Mouse (Mus musculus) frontal cortex, adult (tissue): Measurements from ENCODE around the gene Lin28a.

ENCODE experiments used
- ATAC-seq: cut with Nextera tagmentation; 2 replicates; pipeline ENCODE4 v1.9.2; 2017; ENCODE audit warnings: mild to moderate bottlenecking, moderate library complexity, mixed read lengths; ENCODE audit not compliant: low TSS enrichment

The Lin28a gene

GRCm38 (mm10) chr4:134018779-134019145 is at the start of gene Lin28a:
TSS of gene Lin28a (minus strand) at chr4:134018841.
- no peak for ATAC-seq

DNA sequence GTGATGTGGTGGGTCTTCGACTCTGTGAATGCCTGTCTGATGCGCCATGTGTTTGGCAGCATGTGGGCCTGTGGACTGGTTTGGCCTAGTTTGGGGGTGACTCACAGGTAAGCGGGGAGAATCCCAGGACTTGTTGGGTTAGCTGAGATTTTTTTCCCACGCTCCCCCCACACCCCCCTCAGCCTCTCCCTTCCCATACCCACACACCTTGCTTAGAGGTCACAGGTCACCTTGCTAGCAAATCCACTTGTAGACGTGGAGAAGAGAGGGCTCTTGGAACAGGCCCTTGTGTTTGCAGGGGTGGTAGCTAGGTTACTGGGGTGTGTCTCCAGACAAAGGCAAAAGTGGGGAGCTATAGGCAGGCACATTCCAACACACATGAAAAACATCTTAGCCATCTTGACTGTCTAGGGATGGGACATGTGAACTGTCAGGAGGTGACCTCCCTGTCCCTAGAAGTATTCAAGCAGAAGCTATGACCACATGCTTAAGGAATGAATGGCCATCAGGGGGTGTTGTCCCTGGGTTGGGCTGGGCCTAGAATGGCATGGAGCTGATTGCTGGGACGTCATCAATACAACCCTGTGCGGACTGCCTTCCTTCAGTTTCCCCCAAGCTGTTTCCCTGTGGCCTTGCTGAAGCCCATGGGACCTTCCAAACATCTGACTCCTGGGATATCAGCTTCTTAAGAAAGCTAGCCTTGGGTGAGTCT is 49.3 kb upstream of the Lin28a start:
- ATAC-seq, result no peak

DNA sequence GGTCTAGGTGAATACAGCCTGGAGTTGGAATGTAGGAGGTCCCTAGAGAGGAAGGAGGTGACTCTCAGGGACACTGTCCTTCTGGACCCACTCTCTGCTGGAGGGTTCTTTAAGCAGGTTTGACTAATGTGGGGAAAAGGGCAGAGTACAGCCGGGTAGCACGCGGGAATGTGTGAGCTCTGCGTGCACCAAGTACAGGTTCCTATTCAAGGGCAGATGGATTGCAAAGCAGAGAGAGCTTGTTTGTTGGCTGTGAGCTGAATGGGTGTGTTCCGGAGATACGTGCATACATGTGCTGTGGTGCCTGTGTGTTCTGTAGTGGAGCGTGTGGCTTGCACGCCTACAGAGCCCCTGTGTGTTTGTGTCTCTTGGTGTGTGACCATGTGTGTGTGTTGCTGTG is 48.7 kb upstream of the Lin28a start:
- no peak for ATAC-seq

- no peak for ATAC-seq
Measured at GRCm38 (mm10) chr4:134065431-134066004, 46.9 kb upstream of the Lin28a start.

- ATAC-seq, result no peak
Measured at GRCm38 (mm10) chr4:134062561-134062960, 43.9 kb upstream of the Lin28a start.

DNA sequence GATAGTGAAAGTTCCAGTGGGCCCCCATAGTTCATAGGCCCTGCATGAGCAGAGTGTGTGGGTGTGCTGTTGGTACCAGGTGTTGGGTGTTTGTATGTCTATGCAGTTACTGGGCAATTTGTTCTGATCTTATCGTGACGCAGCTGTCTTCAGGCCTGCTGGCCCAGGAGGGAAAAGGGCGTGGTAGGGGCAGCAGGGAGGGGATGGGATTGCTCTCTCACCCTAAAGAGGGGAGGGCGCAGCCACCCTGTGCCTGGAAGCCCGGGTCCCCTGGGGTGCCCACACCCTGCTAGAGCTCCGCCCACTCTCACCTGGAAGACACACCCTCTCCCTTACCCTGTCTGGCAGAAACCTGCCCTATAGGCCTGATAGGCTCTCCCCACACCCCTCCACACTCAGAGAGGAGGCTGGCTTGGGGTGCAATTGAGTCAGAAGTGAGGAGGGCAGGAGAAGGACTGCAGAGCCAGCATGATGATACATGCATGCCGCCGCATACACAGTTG is 43.4 kb upstream of the Lin28a start:
- no peak for ATAC-seq

- ATAC-seq, result peak; percentile 50; the same call in 1 of the 2 replicates
Measured at GRCm38 (mm10) chr4:134061166-134061830, 42.7 kb upstream of the Lin28a start.

DNA sequence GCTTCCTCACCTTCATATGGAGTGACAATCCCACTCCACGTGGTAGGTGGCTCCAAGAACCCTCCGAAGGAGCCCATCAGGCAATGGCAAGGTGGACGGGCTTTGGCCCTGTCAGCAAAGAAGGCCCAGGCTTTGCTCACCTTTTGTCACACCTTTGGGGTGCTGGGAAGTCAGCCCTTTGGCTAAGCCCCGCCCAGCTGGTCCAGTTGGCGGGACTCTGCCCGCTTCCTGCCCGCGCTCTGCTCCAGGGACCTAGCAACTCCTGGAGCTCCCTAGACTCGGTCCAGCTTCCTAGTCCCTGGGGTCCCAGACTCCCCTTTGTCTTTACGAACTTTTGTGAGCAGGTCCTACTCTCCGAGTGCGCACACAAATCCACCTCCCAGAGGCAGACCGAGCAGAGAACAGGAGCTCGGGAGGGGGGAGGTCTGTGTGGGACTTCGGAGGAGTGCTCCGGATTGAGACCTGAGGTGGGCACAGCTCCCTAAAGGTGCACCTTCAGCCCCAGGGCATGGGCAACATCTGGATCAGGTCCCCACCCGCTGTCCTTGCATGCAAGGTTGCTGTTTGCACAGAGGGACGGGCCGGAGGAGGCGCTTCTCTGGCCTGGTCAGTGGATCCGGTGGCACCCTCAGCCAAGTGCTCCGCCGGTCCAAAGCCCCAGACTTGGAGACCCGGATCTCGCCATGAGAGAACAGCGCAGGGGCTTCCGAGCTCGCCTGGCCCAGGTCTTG is 41.7 kb upstream of the Lin28a start, which contains the start of gene Crybg2:
Crybg2 (plus strand) TSS at position 681 of the 731 bp plus-strand sequence.
- no peak for ATAC-seq

- no peak for ATAC-seq
Measured at GRCm38 (mm10) chr4:134058908-134059307, 40.3 kb upstream of the Lin28a start.

GRCm38 (mm10) chr4:134058166-134058715 is 39.6 kb upstream of the Lin28a start:
- ATAC-seq, result no peak

DNA sequence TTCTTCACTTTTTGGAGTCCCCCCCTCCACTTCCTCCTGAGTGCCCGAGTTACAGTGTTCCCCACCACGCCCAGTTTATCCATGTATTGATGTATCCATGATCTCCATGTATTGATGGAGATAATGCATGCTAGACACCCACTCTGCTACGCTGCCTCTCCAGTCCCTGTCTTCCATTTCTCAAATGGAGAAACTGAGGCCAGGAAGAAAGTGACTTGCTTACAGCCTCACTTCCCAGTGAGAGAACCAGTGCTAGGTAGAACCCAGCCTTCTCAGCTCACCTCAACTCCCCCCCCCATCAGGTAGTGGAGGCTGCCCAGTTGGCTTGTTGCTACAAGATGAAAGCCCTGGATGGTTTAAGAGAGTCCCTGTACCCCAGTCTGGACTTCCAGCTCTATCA is 34.9 kb upstream of the Lin28a start, which contains the start of gene Zfp683:
Zfp683 (plus strand) TSS at position 301 of the 400 bp plus-strand sequence.
- ATAC-seq, result no peak

- ATAC-seq, result no peak
Measured at GRCm38 (mm10) chr4:134052560-134052959, 33.9 kb upstream of the Lin28a start.

DNA sequence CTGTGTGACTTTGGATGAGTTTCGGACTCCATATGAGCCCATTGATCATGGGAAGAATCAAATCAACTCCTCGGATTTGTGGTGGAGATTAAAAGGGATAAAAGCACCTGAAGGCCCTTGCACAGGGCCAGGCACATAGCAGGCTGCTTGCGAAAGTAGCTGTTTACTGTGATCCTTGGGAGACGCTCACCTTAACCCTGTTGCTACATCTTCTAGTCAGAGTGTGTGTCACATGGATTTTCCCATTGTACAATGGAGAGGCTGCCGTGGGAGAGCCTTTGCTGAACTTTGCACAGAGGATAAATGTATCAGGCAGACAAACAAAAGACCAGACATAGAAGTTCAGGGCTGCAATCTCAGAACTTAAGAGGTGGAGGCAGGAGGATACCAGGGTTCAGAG is 33.3 kb upstream of the Lin28a start:
- no peak for ATAC-seq

DNA sequence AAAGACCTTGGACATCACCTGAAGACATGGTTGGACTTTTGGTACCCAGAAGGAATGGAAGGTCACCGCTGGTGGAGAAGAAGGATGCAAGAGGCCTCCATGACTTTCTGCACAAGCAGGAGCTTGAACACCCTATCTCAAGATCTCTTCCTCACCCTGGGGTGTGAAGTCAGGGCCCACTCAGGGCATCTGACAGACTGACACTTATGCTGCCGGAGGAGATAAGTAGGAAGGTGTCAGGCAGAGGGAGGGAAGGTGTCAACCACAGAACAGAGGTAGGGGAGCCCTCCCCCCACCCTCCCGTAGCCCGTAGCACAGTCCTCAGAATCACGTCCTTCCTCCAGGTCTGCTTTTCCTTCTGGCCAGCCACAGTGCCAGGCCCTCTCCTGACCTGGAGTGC is 29.0 kb upstream of the Lin28a start:
- ATAC-seq, result no peak

DNA sequence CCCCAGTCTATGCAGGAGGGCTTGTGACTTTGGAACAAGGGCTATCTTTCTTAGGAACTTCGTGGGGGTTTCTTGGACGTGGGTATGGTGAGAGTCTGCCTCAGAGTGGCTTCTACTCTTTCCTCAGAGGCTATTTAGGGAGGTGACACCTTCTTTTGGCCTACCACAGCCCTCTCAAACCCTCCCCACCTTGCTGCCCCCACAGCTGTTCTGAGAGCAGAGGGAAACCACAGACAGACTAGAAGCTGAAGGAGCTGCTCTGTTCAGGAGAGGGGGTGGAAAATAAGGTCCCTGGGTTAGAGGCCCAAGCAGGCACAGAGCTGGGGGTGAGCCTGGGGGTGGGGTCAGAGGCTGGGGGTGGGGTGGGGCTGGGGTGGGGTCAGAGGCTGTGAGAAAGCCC is 24.4 kb upstream of the Lin28a start:
- no peak for ATAC-seq

GRCm38 (mm10) chr4:134041317-134042123 is 22.9 kb upstream of the Lin28a start:
- ATAC-seq, result no peak

- ATAC-seq, result peak; percentile 82
Measured at GRCm38 (mm10) chr4:134035953-134036352, 17.3 kb upstream of the Lin28a start.

- no peak for ATAC-seq
Measured at GRCm38 (mm10) chr4:134025802-134026201, 7.2 kb upstream of the Lin28a start.

DNA sequence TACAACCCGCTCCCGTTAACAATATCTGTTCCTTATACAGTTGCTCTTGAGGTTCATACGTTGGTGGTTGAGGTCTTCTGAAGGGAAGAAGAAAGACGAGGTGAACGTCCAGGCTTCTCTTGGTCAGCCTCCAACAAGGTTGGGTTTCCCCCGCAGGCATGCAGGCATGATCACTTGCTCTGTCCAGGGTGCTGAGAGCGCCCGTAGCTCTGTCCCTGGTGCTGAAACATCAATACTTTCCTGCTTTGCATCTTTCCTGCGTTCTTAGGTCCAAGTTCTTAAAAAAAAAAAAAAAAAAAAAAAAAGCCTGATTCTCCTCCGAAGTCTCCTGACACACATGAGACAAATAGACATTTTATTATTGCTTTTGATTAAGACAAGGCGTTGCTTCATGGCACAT is 2.0 kb upstream of the Lin28a start:
- no peak for ATAC-seq

- ATAC-seq, result no peak
Measured at GRCm38 (mm10) chr4:134019641-134020351, 1.2 kb upstream of the Lin28a start.
